In genomic region chr1:132483234-132483633, GRCm38 (mm10) we compare ENCODE assay signal across 20 mouse cellular contexts. TPM values are rescaled to one million over a fixed set of nuclear protein-coding genes. Genes with fewer than 3 reads are reported as not detected.
"Had no signal": no experiment of that assay in that cellular context is flagged by ENCODE, and none has a peak within 500 bp of the region (broad histone marks: within the 10 kb centered on the region; RNA-seq: fewer than 3 reads in every experiment).

No protein-coding gene starts in this region.

- H3K9ac ChIP-seq: liver, embryonic 13.5 days; liver, embryonic 15.5 days; midbrain, embryonic 12.5 days; neural tube, embryonic 13.5 days; neural tube, embryonic 15.5 days had no signal

- H3K4me3 ChIP-seq: liver, embryonic 13.5 days; liver, embryonic 15.5 days; midbrain, embryonic 10.5 days; midbrain, embryonic 12.5 days; myocyte; neural tube, embryonic 13.5 days; neural tube, embryonic 15.5 days had no signal

- H3K27ac ChIP-seq: liver, embryonic 13.5 days; liver, embryonic 15.5 days; midbrain, embryonic 10.5 days; midbrain, embryonic 12.5 days; neural tube, embryonic 13.5 days; neural tube, embryonic 15.5 days had no signal

- ATAC-seq: midbrain, embryonic 16.5 days had no signal

- H3K27me3 ChIP-seq: liver, embryonic 13.5 days; liver, embryonic 15.5 days; midbrain, embryonic 12.5 days; neural tube, embryonic 13.5 days; neural tube, embryonic 15.5 days had no signal

- H3K9me3 ChIP-seq: liver, embryonic 13.5 days; liver, embryonic 15.5 days; midbrain, embryonic 10.5 days; midbrain, embryonic 12.5 days; neural tube, embryonic 13.5 days; neural tube, embryonic 15.5 days had no signal

- H3K4me2 ChIP-seq: liver, embryonic 13.5 days; liver, embryonic 15.5 days; midbrain, embryonic 12.5 days; neural tube, embryonic 13.5 days; neural tube, embryonic 15.5 days had no signal

- DNase-seq: liver, embryonic 13.5 days; lung, adult 18-20 months; lung, postnatal 10 days; lung, postnatal 4 days; midbrain, embryonic 14.5 days; retina, postnatal 1 day; right cerebral cortex, adult 18-20 months; right cerebral cortex, postnatal 25 days; right cerebral cortex, postnatal 4 days; spleen, adult 18-20 months; thymus, adult 18-20 months; thymus, postnatal 14 days; thymus, postnatal 36 days had no signal

RNA-seq across cellular contexts. Expression of gene Cntn2, which starts 59.8 kb away (rescaled TPM):
- polyA plus RNA-seq: myocyte had no signal
